Mouse (Mus musculus) liver, postnatal 0 days (tissue): Measurements from ENCODE around the gene Ltbp2.

ENCODE experiments used
- CTCF ChIP-seq: sonication (generic); IDR thresholded peaks from 2 replicates; pipeline ENCODE4 v1.5.1; 2016; ENCODE audit warnings: antibody characterized with exemption, low read depth
- EP300 ChIP-seq: IDR thresholded peaks from 2 replicates; pipeline ENCODE4 v1.6.1; 2016; ENCODE audit warnings: antibody characterized with exemption, low read depth, mild to moderate bottlenecking

GRCm38 (mm10) chr12:84819236-84820168 is 56.8 kb downstream of the Ltbp2 start:
- TF ChIP-seq EP300 (peak; percentile 96), CTCF (no peak)
